Mouse (Mus musculus): ENCODE measurements around the gene Adamts14.
A peak's percentile ranks its signal among the peaks of the same experiment; 100 is the strongest.

Adamts14 gene

DNA sequence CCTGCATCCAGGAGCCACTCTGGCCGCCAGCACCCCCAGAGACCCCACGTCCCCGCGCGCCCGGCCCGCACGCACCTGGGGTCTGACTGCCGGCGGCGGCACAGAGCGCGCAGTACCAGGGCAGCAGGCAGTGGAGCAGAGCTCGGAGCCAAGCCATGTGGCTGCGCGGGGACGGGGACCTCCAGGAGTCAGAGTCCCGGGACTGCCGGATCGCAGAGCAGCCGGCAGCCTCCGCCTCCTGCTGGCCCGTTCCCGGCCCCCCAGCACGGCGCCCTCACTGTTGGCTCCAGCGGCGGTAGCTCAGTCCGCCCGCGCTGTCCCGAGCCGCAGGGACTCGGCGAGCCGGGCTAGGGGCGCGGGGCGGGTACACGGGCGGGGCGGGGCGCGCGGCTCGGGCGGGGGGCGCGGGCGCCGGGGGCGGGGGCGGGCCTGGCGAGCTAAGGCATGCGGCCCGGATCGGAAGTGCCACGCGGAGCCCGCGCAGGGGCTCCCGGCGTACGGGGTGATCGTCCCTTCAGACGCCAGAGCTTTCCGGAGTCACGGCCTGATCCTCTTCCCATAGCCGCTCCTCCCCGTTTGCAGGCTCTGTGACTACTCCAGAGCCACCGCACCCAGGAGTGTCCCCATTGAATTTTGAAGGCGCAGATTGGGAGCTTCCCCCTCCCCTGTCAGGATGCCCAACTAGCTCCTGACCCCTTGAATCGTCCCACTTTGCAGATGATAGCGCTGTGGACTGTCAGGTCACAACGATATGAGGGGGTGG, at the start of gene Adamts14:
TSS of gene Adamts14 (minus strand) at position 358 of the 763 bp plus-strand sequence.
- DNase-seq = peak; percentile 40 to 43

GRCm38 (mm10) chr10:61318527-61318926, 45.3 kb upstream of the Adamts14 start:
- no peak for DNase-seq

- no peak for DNase-seq
Measured at GRCm38 (mm10) chr10:61315324-61315880, 42.2 kb upstream of the Adamts14 start.

DNA sequence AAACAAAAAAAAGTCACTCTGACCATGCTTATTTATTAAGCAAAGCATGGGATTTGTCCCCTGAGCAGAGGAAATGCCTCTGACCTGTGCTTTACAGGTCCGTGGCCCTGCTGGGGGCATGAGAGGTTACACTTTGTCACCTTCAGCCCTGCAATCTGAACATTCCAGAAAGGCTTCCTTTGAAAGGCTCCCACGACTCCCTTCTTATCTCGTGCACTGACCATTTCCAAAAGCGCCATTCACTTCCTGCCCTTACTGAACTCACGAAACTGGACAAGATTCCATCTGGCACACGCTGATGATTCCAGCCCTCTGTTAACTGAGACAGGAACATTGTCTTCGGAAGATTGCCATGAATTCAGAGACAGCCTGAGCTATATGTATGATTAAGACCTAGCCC, 40.5 kb upstream of the Adamts14 start:
- DNase-seq = no peak

DNA sequence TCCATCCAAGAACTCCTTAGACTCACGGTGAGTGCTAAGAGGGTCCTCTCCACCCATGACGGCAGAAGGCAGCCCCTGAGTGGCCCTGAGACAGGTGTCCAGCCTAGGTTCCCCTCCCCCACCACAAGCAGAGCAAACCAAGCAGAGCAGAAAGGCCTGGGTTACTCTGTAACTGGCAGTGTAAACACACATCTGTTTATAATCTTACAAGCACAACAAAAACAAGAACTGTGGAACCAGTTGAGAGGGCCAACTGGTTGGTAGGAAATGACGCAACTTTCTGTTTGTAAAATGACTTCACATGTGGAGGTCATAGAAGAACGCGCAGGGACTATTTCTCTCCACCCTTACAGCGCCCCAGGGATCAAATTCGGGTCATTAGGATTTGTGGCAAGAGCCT, 39.5 kb upstream of the Adamts14 start:
- DNase-seq = no peak

GRCm38 (mm10) chr10:61312159-61312558, 38.9 kb upstream of the Adamts14 start:
- no peak for DNase-seq

DNA sequence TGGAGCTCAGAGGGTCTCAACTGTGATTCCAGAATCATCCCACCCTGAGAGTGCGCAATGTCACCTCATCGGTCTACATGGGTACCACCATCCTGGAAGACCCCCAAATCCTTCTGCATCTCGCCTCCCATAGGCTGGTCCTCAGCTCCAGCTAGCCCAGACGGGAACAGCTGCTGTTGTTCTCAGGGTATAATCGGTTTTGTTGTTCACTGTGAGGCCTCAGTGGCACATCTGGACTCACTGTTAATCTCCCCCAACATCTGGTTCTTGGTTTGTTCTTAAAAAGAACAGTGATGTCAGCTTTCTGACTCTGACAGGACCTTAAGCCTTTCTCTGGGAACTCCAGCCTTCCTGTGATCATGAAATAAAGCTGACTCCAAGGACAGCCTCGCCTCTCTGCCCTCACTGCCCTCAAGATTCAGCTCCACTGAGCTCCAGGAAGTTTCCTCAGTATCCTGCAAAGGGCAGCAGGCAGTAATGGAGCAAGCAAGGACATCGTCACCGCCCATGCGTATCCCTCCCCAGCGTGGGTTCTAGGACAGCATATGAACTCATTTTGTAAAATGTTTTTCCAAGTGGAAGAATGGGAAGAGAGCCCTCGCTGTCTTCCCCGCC, 35.6 kb upstream of the Adamts14 start:
- no peak for DNase-seq

DNA sequence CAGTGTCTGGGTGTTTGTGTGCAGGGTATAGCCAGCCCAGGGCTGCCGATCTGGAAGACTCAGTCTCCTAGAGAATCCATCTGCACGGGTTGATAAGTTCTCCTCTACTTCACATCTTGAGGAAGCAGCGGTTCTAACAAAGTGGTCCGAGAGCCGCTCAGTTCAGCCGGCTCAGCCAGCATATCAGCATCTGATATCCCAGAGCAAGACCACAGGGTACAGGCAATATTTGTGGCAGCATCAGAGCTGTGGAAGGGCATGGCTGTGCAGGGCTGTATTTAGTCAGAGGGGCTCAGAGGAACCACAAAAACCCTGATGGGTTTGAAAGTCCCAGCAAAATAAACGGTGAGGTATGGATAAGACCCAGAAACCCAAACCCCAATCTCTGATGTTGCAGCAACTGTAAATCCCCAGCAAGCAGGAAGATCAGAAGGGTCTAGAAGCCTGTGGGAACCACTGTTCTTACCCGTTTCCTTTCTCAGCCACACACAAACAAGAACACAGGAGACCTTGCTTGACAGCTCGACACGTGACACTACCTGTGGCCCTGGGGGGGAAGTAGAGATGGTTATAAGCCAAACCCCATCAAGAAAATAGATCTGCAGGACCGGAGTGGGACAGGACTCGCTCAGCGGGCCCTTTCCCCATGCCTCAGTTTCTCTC, 32.8 kb upstream of the Adamts14 start:
- DNase-seq = no peak

- DNase-seq = peak; percentile 74
Measured at GRCm38 (mm10) chr10:61304046-61304445, 30.8 kb upstream of the Adamts14 start.

DNA sequence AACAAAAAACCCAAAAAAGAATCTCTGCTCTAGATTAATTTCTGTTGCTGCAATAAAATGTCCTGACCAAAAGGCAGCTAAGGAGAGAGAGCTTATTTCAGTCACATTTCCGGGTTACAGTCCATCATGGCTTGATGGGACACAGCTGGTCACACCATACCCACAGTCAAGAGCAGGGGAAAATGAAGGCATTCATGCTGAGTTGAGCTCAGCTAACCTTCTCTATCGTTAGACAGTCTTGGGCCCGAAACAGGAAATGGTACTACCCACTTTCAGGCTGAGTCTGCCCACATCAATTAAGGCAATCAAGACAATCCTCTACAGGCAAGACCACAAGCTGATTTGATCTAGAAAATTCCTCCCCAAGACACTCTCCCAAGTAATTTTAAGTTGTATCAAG, 27.8 kb upstream of the Adamts14 start:
- DNase-seq = no peak

GRCm38 (mm10) chr10:61297477-61297876, 24.2 kb upstream of the Adamts14 start, which contains the start of gene Prf1:
Prf1 (plus strand) TSS chr10:61297833.
- DNase-seq = no peak

GRCm38 (mm10) chr10:61296713-61297445, 23.6 kb upstream of the Adamts14 start:
- peak; percentile 38 to 44 for DNase-seq

- DNase-seq = no peak
Measured at GRCm38 (mm10) chr10:61294242-61294641, 21.0 kb upstream of the Adamts14 start.

- DNase-seq = no peak
Measured at GRCm38 (mm10) chr10:61290479-61290878, 17.2 kb upstream of the Adamts14 start.

DNA sequence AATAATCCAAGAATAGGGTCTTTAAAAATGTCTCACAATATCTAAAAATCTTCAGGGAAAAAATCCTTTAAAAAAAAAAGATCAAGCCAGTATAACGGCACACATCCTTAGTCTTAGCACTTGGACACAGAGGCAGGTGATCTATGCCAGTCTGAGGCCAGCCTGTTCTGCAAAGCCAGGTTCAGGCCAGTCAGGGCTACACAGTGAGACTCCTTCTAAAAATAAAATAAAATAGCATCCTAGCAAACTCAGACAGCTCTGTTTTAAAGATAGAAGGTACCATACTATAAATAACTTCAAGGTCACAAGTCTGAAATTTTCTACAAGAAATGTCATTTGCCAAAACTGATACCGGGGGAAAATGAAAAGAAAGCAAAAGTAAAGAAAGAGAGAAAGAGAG, 16.8 kb upstream of the Adamts14 start:
- no peak for DNase-seq

GRCm38 (mm10) chr10:61286246-61286645, 13.0 kb upstream of the Adamts14 start:
- DNase-seq = no peak

- peak; percentile 73 to 78 for DNase-seq
Measured at GRCm38 (mm10) chr10:61285271-61285670, 12.0 kb upstream of the Adamts14 start.

- DNase-seq = no peak
Measured at GRCm38 (mm10) chr10:61284309-61284708, 11.1 kb upstream of the Adamts14 start.

DNA sequence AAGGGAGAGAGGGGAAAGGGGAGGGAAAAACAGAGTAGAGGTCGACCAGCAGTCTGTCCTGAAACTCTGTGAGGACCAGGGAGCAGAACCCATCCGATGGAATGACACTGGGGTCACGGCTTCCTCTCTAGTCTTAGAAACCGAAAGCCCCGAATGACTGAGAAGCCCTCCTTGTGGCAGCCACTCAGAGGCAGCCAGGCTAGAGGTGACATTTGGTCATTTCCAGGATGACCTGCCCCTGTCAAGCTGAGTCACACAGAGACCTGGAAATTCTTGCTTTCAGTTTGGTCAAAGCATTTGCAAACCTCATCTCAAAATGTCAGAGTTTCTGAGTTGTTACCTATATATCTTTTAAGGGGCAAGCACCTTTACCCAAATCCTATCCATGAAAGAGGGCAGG, 7.9 kb upstream of the Adamts14 start:
- no peak for DNase-seq

DNA sequence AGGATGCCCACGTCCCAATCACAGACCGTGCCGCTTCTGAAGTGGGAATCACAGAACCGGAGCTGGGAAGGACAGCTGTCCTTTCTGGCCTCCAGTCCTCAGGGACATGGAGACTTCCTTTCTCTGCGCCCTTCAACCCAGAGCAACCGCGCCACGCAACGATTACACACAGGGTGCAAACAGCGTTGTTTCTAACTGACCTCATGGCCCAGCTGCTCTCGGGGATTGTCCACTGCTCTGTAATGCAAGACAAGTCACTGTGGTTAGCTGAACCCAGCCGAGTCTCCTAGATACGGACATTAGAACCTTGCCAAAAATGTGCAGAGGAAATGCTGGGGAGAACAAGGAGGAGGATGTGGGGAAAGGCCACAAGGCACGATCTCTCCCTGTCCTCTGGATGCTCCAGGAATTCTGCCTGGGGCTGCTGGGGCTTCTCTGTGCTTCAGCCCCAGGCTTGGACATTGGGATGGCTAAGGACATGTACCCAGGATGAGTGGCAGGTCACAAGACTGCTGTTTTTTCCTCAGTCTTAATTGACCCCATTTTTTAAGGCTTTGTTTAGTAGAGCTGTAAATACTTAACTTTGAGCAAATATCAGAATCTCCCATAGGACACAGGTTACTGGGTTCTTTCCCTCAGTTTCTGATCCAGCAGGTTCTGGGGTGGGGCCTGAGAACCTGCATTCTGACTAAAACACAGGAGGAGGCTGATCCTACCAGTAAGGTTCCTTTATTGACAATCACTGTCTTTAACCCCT, 4.9 kb upstream of the Adamts14 start:
- no peak for DNase-seq

DNA sequence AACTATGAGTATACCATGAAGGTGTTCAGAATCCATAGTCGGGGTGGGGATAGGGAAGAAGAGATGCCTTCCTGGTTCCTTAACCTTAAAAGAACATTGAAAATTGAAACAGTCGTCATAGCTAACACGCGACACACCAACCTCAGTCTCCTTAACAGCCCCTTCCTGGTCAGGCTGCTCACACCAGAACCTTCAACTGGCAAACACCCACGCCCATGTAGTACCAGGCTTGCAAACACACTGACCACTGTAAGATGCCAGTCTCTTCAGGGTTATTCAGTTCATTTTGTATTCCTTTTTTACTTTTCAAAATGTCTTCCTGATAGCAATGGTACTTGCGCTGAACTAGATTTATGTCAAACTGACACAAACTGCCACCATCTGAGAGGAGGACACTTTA, 3.8 kb upstream of the Adamts14 start:
- no peak for DNase-seq

GRCm38 (mm10) chr10:61275669-61276110, 2.5 kb upstream of the Adamts14 start:
- peak; percentile 58 to 59 for DNase-seq

Measured in cerebellum, postnatal 14 days (tissue).